Mouse (Mus musculus) neural tube, embryonic 11.5 days (tissue): ENCODE results near the gene Npas1. TPM values are rescaled to one million over a fixed set of nuclear protein-coding genes. Genes with fewer than 3 reads are reported as not detected.

Experiments used
- ATAC-seq: fragments of 200-750 bp; cut with Nextera tagmentation; 2 replicates; pipeline ENCODE4 v1.8.0; 2017; ENCODE audit warnings: moderate number of reproducible peaks, mild to moderate bottlenecking, moderate TSS enrichment, moderate library complexity; ENCODE audit not compliant: insufficient read depth, low FRiP score, low TSS enrichment
- DNase-seq: peaks from one replicate; pipeline ENCODE4 v3.0.0-alpha.2; 2015; ENCODE audit warnings: low spot score
- H3K27ac ChIP-seq: fragments of 300-500 bp; sonication (generic); 2 replicates; pipeline ENCODE4 v1.5.1; 2014; ENCODE audit warnings: low read depth, mild to moderate bottlenecking, low read length
- H3K27me3 ChIP-seq: fragments of 300-500 bp; sonication (generic); 2 replicates; pipeline ENCODE4 v1.6.1; 2014; ENCODE audit warnings: mild to moderate bottlenecking, low read length, mixed read lengths; ENCODE audit not compliant: control insufficient read depth, insufficient read depth
- H3K36me3 ChIP-seq: fragments of 300-500 bp; sonication (generic); 2 replicates; pipeline ENCODE4 v1.6.1; 2014; ENCODE audit warnings: mild to moderate bottlenecking, low read length, moderate library complexity, mixed read lengths; ENCODE audit not compliant: control insufficient read depth, insufficient read depth
- H3K4me1 ChIP-seq: fragments of 300-500 bp; sonication (generic); 2 replicates; pipeline ENCODE4 v1.6.1; 2014; ENCODE audit warnings: low read length, mixed read lengths; ENCODE audit not compliant: control insufficient read depth, insufficient read depth
- H3K4me2 ChIP-seq: fragments of 300-500 bp; sonication (generic); 2 replicates; pipeline ENCODE4 v1.6.1; 2014; ENCODE audit warnings: low read depth, mild to moderate bottlenecking, moderate library complexity
- H3K4me3 ChIP-seq: fragments of 300-500 bp; sonication (generic); 2 replicates; pipeline ENCODE4 v1.5.1; 2014; ENCODE audit warnings: low read depth, low read length
- H3K9ac ChIP-seq: fragments of 300-500 bp; sonication (generic); 2 replicates; pipeline ENCODE4 v1.6.1; 2014; ENCODE audit warnings: mild to moderate bottlenecking, low read length
- H3K9me3 ChIP-seq: fragments of 300-500 bp; sonication (generic); 2 replicates; pipeline ENCODE4 v1.6.1; 2016; ENCODE audit warnings: low read length; ENCODE audit not compliant: control insufficient read depth
- WGBS: fragments of 180-500 bp; shearing (Covaris S2); extraction: QIAGEN DNeasy Blood & Tissue Kit; methylation state at CpG from one replicate; pipeline ENCODE4 v1.1.7; 2014; 5-methylcytosine and 5-hydroxymethylcytosine counted together
- polyA plus RNA-seq: library from polyadenylated mRNA; unstranded; fragments of >200 nt; fragmentation: Nextera tagmentation; extraction: Ambion mirVana; gene quantifications from 2 replicates; pipeline ENCODE4 v1.2.1, GENCODE M21; 2014

The Npas1 gene
- polyA plus RNA-seq, 1 experiment from 2014 or later: 0.45 TPM

- Histone ChIP-seq H3K4me2 (no peak overlapping the region), H3K9me3 (no peaks in the 10 kb centered on the region), H3K27me3 (no peaks in the 10 kb centered on the region), H3K4me3 (no peak overlapping the region), H3K9ac (no peak overlapping the region), H3K27ac (no peak overlapping the region), H3K4me1 (no peaks in the 10 kb centered on the region), H3K36me3 (no peaks in the 10 kb centered on the region)
- 90% methylated on average over 5 of the region's 5 CpGs for WGBS
- ATAC-seq: no peak
- DNase-seq: no peak
Observed at GRCm38 (mm10) chr7:16465568-16465967, 12.0 kb downstream of the Npas1 start.

- Histone ChIP-seq H3K9me3 (no peaks in the 10 kb centered on the region), H3K27ac (no peak overlapping the region), H3K4me3 (no peak overlapping the region), H3K27me3 (no peaks in the 10 kb centered on the region), H3K9ac (no peak overlapping the region), H3K36me3 (no peaks in the 10 kb centered on the region), H3K4me1 (no peaks in the 10 kb centered on the region), H3K4me2 (no peak overlapping the region)
- 17% methylated on average over 8 of the region's 8 CpGs for WGBS
- peak; percentile 74 for DNase-seq
- ATAC-seq: no peak
Observed at GRCm38 (mm10) chr7:16465160-16465559, 12.4 kb downstream of the Npas1 start.

GRCm38 (mm10) chr7:16463214-16463613 is 14.3 kb downstream of the Npas1 start:
- Histone ChIP-seq H3K9me3 (no peaks in the 10 kb centered on the region), H3K27ac (no peak overlapping the region), H3K9ac (no peak overlapping the region), H3K4me3 (no peak overlapping the region), H3K4me1 (no peaks in the 10 kb centered on the region), H3K4me2 (no peak overlapping the region), H3K27me3 (no peaks in the 10 kb centered on the region), H3K36me3 (no peaks in the 10 kb centered on the region)
- peak; percentile 89 for DNase-seq
- WGBS: 4% methylated on average over 14 of the region's 14 CpGs
- ATAC-seq: peak; percentile 75; the same call in 1 of the 2 replicates

GRCm38 (mm10) chr7:16461705-16462104 is 15.8 kb downstream of the Npas1 start:
- Histone ChIP-seq H3K36me3 (no peaks in the 10 kb centered on the region), H3K4me1 (no peaks in the 10 kb centered on the region), H3K9ac (no peak overlapping the region), H3K27ac (no peak overlapping the region), H3K27me3 (no peaks in the 10 kb centered on the region), H3K4me3 (no peak overlapping the region), H3K9me3 (no peaks in the 10 kb centered on the region), H3K4me2 (no peak overlapping the region)
- 74% methylated on average over 6 of the region's 6 CpGs for WGBS
- DNase-seq (no peak), ATAC-seq (no peak)

GRCm38 (mm10) chr7:16461151-16461550 is 16.4 kb downstream of the Npas1 start:
- Histone ChIP-seq H3K9me3 (no peaks in the 10 kb centered on the region), H3K4me1 (no peaks in the 10 kb centered on the region), H3K27me3 (no peaks in the 10 kb centered on the region), H3K36me3 (no peaks in the 10 kb centered on the region), H3K9ac (no peak overlapping the region), H3K27ac (no peak overlapping the region), H3K4me3 (no peak overlapping the region), H3K4me2 (no peak overlapping the region)
- WGBS: 59% methylated on average over 6 of the region's 6 CpGs
- no peak for ATAC-seq
- DNase-seq: no peak

GRCm38 (mm10) chr7:16460566-16460965 is 17.0 kb downstream of the Npas1 start:
- H3K27me3 ChIP-seq: no peaks in the 10 kb centered on the region
- ATAC-seq (no peak), DNase-seq (no peak)
- no peak overlapping the region for H3K4me2 ChIP-seq
- no peak overlapping the region for H3K9ac ChIP-seq
- 75% methylated on average over 13 of the region's 13 CpGs for WGBS
- no peaks in the 10 kb centered on the region for H3K9me3 ChIP-seq
- no peak overlapping the region for H3K4me3 ChIP-seq
- no peaks in the 10 kb centered on the region; the same call in 1 of the 2 replicates for H3K36me3 ChIP-seq
- H3K4me1 ChIP-seq: no peaks in the 10 kb centered on the region
- no peak overlapping the region for H3K27ac ChIP-seq

- H3K9ac ChIP-seq: no peak overlapping the region
- no peaks in the 10 kb centered on the region for H3K9me3 ChIP-seq
- H3K27me3 ChIP-seq: no peaks in the 10 kb centered on the region
- H3K27ac ChIP-seq: no peak overlapping the region
- ATAC-seq (no peak), DNase-seq (no peak)
- WGBS: 82% methylated on average over 5 of the region's 5 CpGs
- no peak overlapping the region for H3K4me2 ChIP-seq
- no peaks in the 10 kb centered on the region for H3K4me1 ChIP-seq
- H3K4me3 ChIP-seq: no peak overlapping the region
- peaks cover 2% of the 10 kb centered on the region; the same call in 1 of the 2 replicates for H3K36me3 ChIP-seq
Observed at GRCm38 (mm10) chr7:16456289-16456688, 21.2 kb downstream of the Npas1 start.

GRCm38 (mm10) chr7:16455016-16455415 is 22.5 kb downstream of the Npas1 start:
- 92% methylated on average over 14 of the region's 14 CpGs for WGBS
- ATAC-seq (no peak), DNase-seq (no peak)
- no peaks in the 10 kb centered on the region for H3K4me1 ChIP-seq
- no peak overlapping the region for H3K4me3 ChIP-seq
- peaks cover 2% of the 10 kb centered on the region; the same call in 1 of the 2 replicates for H3K36me3 ChIP-seq
- H3K4me2 ChIP-seq: no peak overlapping the region
- no peaks in the 10 kb centered on the region for H3K9me3 ChIP-seq
- no peaks in the 10 kb centered on the region for H3K27me3 ChIP-seq
- no peak overlapping the region for H3K9ac ChIP-seq
- H3K27ac ChIP-seq: no peak overlapping the region

GRCm38 (mm10) chr7:16453118-16453711 is 24.3 kb downstream of the Npas1 start:
- H3K36me3 ChIP-seq: peaks cover 2% of the 10 kb centered on the region; the same call in 1 of the 2 replicates
- H3K9me3 ChIP-seq: no peaks in the 10 kb centered on the region
- H3K27me3 ChIP-seq: no peaks in the 10 kb centered on the region
- H3K4me1 ChIP-seq: no peaks in the 10 kb centered on the region
- 0% methylated on average over 23 of the region's 23 CpGs for WGBS
- H3K9ac ChIP-seq: peak overlapping the region; percentile 75
- peak overlapping the region; percentile 94 for H3K4me2 ChIP-seq
- H3K4me3 ChIP-seq: peak overlapping the region; percentile 76
- H3K27ac ChIP-seq: 0 out of 2 replicates have a peak overlapping the region, but pooled peaks have one; percentile 27
- ATAC-seq: peak; percentile 82
- DNase-seq: peak; percentile 75
